Mouse (Mus musculus) layer of hippocampus, adult 2 months (tissue): ENCODE data around the gene Agpat1. TPM values are rescaled to one million over a fixed set of nuclear protein-coding genes. Genes with fewer than 3 reads are reported as not detected.

Source experiments
- DNase-seq, 2 experiments: peaks; one replicate each; pipeline ENCODE4 v3.0.0; 2022; ENCODE audit warnings: low spot score in 2 of 2
- H3K27ac ChIP-seq: fragments of 200-600 bp; 2 replicates; pipeline ENCODE4 v1.8.1; 2022
- H3K4me3 ChIP-seq: fragments of 200-600 bp; 2 replicates; pipeline ENCODE4 v1.8.1; 2022; ENCODE audit warnings: mild to moderate bottlenecking
- CTCF ChIP-seq: fragments of 200-600 bp; conservative IDR thresholded peaks from 2 replicates; pipeline ENCODE4 v1.8.1; 2022; ENCODE audit warnings: antibody characterized with exemption, mild to moderate bottlenecking, moderate library complexity
- total RNA-seq, 2 experiments: library from RNA; stranded (reverse); gene quantifications; 2 replicates each; pipeline ENCODE4 v1.2.3; 2021

Gene Agpat1
- total RNA-seq, 2 experiments from 2014 or later = 153 to 160 TPM

DNA sequence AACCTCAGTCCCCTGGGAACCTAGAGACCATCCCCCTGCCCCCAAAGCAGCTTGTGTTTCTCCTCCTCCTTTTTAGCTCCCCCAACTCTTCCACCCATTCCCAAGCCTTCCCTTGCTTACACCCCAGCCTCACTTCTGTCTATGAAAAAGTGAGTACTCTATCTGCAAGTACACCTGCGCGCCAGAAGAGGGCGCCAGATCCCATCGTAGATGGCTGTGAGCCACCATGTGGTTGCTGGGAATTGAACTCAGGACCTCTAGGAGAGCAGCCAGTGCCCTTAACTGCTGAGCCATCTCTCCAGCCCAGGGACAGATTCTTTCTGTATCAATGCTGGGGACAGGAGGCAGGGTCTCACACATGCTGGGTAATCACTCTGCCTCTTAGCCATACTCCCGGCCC, 32.2 kb upstream of the Agpat1 start:
- TF ChIP-seq CTCF = peak; percentile 68

DNA sequence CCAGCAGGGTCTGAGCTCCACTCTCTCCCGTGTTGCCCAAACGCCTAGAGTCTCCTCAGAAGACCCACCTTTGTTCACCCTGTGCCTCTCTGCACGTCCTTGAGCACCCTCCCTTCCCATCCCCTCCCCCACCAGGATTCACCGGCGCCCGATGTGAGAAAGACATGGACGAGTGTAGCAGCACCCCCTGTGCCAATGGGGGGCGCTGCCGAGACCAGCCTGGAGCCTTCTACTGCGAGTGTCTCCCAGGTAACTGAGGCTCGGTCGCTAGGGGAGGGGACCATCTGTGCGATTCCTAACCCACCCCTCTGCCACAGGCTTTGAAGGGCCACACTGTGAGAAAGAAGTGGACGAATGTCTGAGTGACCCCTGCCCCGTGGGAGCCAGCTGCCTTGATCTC, 31.7 kb upstream of the Agpat1 start:
- Histone ChIP-seq H3K27ac (no peak overlapping the region), H3K4me3 (no peak overlapping the region)
- no peak for TF ChIP-seq CTCF

More for the DNA sequence above, 32.2 kb upstream of the Agpat1 start:
- Histone ChIP-seq H3K27ac (no peak overlapping the region), H3K4me3 (no peak overlapping the region)
- DNase-seq = no peak

DNA sequence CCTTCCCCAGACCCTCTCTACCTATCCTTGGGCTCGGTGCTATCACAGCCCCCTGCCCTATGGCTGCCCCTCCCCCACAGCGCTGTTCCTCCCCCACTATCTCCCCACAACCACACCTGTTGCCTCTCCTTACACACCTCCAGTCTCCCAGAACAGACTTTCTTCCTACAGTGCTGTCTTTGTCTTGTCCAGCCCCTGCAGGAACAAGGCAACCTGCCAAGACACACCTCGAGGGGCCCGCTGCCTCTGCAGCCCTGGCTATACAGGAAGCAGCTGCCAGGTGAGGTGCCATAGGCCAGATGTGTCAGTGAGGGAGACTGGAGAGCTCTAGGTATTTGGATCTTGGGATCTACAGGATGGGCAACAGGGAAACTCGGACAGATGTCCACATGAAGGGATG, 27.5 kb upstream of the Agpat1 start:
- H3K4me3 ChIP-seq = no peak overlapping the region
- no peak overlapping the region for H3K27ac ChIP-seq
- no peak for DNase-seq
- no peak for TF ChIP-seq CTCF

More for the DNA sequence above, 31.7 kb upstream of the Agpat1 start:
- DNase-seq = no peak

DNA sequence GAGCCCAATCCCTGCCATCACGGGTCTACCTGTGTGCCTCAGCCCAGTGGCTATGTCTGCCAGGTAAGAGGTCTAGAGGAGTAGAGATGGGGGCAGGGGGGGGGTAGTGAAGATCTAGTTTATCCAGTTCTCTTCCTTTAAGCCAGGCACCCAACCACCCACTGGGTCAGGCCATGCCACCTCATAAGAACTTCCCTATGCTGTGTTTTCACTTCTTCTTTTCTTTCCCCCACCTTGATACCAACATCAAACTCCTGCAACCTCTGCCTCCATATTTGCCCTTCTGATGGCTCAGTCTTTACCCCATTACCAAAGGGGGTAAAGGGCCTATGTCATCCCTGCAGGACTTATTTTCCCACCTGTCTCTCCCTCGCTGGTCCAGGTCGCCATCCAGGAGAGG, 26.0 kb upstream of the Agpat1 start:
- H3K27ac ChIP-seq = no peak overlapping the region
- no peak overlapping the region for H3K4me3 ChIP-seq
- no peak for TF ChIP-seq CTCF
- DNase-seq = no peak

DNA sequence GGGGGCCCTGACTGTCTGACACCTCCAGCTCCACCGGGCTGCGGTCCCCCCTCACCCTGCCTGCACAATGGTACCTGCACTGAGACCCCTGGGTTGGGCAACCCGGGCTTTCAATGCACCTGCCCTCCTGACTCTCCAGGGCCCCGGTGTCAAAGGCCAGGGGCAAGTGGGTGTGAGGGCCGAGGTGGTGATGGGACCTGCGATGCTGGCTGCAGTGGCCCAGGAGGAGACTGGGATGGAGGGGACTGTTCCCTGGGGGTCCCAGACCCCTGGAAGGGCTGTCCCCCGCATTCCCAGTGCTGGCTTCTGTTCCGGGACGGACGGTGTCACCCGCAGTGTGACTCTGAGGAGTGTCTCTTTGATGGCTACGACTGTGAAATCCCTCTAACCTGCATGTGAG, 21.5 kb upstream of the Agpat1 start:
- Histone ChIP-seq H3K27ac (no peak overlapping the region), H3K4me3 (no peak overlapping the region)
- DNase-seq = no peak
- TF ChIP-seq CTCF = no peak

DNA sequence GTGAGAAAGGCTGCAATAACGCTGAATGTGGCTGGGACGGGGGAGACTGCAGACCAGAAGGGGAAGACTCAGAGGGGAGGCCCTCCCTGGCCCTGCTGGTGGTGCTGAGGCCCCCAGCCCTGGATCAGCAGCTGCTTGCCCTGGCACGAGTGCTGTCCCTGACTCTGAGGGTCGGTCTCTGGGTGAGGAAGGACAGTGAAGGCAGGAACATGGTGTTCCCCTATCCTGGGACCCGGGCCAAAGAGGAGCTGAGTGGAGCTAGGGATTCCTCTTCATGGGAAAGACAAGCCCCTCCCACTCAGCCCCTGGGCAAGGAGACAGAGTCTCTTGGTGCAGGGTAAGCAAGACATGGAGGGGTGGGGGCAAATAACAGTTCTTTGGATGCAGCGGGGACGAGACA, 20.7 kb upstream of the Agpat1 start:
- TF ChIP-seq CTCF = no peak
- DNase-seq = no peak
- Histone ChIP-seq H3K27ac (no peak overlapping the region), H3K4me3 (no peak overlapping the region)

DNA sequence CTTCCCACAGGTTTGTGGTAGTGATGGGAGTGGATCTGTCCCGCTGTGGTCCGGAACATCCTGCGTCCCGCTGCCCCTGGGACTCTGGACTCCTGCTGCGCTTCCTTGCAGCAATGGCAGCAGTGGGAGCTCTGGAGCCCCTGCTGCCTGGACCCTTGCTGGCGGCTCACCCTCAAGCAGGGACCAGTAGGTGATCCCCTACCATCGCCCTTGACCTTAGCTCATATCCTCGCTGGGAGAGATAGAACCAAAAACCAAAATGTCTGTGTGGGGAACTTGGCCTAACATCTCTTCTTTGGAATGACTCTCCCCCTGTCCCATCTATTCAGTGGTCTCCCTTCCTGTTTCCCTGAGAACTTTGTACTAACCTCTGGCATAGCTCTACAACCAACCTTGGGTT, 20.2 kb upstream of the Agpat1 start:
- no peak overlapping the region for H3K27ac ChIP-seq
- no peak for TF ChIP-seq CTCF
- no peak for DNase-seq

DNA sequence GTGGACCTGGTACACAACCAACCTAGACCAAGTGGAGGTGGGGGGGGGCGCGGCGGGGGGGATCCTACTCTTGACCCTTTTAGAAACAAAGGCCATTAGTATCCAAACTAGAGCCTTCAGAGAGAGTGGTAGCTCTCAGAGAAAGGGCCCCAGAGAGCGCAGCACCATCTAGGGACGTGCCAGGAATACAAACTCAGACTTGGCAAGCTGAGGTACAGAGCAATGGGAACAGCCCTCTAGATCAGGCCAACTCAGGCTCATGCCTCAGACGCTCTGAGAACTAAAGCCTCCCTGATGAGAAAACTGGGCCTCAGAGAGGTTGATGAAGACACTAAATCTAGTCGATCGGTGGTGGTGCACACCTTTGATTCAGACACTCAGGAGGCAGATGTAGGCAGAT, 18.9 kb upstream of the Agpat1 start:
- no peak for TF ChIP-seq CTCF
- Histone ChIP-seq H3K27ac (peak overlapping the region; percentile 97; the same call in 1 of the 2 replicates), H3K4me3 (no peak overlapping the region)
- DNase-seq = no peak

More for the DNA sequence above, 20.2 kb upstream of the Agpat1 start:
- H3K4me3 ChIP-seq = no peak overlapping the region

DNA sequence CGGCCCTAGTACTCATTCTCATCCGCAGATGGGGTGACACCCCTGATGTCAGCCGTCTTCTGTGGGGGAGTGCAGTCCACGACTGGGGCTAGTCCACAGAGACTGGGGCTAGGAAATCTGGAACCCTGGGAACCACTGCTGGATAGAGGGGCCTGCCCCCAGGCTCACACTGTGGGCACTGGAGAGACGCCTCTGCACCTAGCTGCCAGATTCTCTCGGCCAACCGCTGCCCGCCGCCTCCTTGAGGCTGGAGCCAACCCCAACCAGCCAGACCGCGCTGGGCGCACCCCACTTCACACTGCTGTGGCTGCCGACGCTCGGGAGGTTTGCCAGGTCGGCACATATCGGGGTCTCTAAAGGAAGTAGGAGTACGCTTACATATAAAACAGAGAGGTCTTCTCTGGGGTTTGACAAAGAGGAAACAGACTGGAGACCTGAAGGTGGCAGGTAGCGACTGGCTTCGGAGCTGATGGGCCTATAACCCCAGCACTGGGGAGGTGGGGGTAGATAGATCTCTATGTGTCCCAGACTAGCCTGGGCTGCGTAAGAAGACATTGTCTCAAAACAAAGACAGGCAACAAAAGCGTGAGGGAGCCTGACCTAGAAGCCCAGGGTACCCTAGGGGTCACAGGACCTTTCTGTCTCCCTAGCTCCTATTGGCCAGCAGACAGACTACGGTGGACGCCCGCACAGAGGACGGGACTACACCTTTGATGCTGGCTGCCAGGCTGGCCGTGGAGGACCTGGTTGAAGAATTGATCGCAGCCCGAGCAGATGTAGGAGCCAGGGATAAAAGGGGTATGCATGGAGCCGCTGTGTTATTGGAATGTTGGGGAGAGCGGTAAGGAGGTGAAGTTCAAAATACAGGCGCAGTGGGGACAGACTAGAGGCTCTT, 17.9 kb upstream of the Agpat1 start:
- no peak for TF ChIP-seq CTCF
- Histone ChIP-seq H3K4me3 (peak overlapping the region; percentile 93), H3K27ac (peak overlapping the region; percentile 97)
- DNase-seq = no peak

DNA sequence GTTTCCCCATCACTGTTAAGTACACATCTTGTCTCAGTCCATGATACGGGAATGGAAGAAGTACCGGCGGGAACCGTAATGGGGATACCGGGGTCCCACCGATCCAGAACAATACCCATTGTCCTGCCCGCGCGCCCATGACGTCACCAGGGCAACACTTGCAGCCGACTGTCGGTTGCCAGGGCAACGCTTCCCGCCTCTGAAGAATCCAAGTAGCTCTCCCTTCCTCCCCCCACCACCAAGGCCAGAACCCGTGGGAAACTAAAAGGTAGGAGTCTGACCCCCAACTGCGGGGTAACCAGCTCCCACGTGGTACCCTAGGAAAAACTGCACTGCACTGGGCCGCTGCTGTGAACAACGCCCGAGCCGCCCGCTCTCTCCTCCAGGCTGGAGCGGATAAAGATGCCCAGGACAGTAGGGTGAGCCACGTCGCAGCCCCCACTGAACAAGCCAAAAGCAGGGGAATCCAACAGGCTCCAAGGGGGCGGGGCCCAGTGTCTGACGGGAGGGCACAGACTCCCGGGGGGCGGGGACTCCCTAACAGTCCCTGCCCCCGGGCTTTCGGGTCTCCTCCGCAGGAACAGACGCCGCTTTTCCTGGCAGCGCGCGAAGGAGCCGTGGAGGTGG, 17.2 kb upstream of the Agpat1 start:
- Histone ChIP-seq H3K4me3 (peak overlapping the region; percentile 93), H3K27ac (peak overlapping the region; percentile 97)
- DNase-seq = peak; percentile 84 to 88
- TF ChIP-seq CTCF = no peak

DNA sequence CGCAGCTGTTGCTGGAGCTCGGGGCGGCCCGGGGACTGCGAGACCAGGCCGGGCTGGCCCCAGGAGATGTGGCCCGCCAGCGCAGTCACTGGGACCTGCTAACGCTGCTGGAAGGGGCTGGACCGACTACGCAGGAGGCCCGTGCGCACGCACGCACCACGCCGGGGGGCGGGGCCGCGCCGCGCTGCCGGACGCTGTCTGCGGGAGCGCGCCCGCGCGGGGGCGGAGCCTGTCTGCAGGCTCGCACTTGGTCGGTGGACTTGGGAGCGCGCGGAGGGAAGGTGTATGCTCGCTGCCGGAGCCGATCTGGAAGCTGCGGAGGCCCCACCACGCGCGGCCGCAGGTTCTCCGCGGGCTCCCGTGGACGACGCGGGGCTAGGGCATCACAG, 16.6 kb upstream of the Agpat1 start:
- Histone ChIP-seq H3K4me3 (peak overlapping the region; percentile 93), H3K27ac (peak overlapping the region; percentile 97)
- DNase-seq = peak; percentile 96 to 99
- TF ChIP-seq CTCF = no peak

DNA sequence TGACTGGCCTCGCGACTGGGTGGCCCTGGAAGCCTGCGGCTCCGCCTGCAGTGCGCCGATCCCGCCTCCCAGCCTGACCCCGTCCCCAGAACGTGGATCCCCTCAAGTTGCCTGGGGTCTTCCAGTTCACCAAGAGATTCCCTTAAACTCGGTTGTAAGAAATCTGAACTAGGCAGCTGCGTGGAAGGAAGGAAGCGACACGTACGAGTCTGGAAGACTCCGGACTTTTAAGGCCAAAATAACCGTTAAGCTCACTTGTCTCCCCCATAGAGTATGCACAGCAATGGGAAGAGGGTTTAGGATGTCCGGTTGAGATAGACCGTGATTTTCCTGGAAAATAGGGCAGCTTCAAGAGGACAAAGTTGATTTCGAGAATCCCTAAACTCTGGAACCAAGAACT, 16.2 kb upstream of the Agpat1 start:
- peak overlapping the region; percentile 93 for H3K4me3 ChIP-seq
- no peak for TF ChIP-seq CTCF
- H3K27ac ChIP-seq = peak overlapping the region; percentile 97
- DNase-seq = no peak

DNA sequence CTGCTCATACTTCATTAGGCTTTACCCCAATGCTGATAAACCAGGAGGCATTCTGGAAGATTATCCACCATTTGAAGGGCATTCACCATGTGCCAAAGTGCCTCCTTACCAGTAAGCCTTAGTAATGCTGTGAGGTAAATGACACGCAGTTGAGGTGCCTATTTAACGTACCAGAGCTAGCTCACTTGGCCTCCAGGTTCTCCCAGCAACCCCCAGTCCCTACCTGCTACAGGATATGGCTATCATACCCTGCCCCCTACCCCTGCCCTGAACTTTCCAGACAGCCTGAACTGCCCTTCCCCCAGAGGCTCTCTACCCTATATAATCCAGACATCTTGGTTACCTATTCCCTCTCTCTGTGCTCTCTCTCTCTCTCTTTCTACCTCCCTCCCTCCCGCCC, 15.3 kb upstream of the Agpat1 start:
- no peak for TF ChIP-seq CTCF
- Histone ChIP-seq H3K27ac (no peak overlapping the region), H3K4me3 (no peak overlapping the region)
- no peak for DNase-seq

DNA sequence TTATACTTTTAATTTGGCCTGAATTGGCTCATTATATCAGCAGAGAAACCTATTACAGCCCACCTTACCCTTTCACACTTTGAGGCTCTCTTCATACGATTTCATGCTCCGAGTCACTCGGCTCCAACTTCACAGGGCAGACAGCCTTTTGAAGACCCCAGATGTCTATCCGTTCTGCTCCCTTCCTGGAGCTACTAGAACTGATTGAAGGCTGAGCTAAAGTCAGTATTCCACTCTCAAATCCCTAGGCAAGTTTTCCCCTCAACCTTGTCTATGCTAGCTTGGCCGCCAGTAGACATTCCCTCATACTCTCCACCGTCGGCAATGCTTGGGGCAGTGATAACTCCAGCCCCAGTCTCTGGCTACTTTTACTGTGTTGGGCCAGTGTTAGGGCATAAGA, 14.9 kb upstream of the Agpat1 start:
- TF ChIP-seq CTCF = no peak
- H3K27ac ChIP-seq = peak overlapping the region; percentile 64; the same call in 1 of the 2 replicates
- no peak overlapping the region for H3K4me3 ChIP-seq

More for the DNA sequence above, 14.9 kb upstream of the Agpat1 start:
- no peak for DNase-seq
